Mouse (Mus musculus) lung, adult 2 months (tissue): ENCODE measurements around the gene Gpsm2.

Experiments used
- CTCF ChIP-seq: fragments of 200-500 bp; IDR thresholded peaks from 2 replicates; pipeline ENCODE4 v1.5.1; 2011; ENCODE audit warnings: mild to moderate bottlenecking, low read length, control low read depth; ENCODE audit not compliant: insufficient read depth
- POLR2A ChIP-seq: fragments of 200-500 bp; IDR thresholded peaks from 2 replicates; pipeline ENCODE4 v1.6.1; 2011; ENCODE audit warnings: low read depth, mild to moderate bottlenecking, control low read depth, low read length, borderline replicate concordance; ENCODE audit errors: extremely low read depth

GRCm38 (mm10) chr3:108769547-108769946 lies 47.4 kb upstream of the Gpsm2 start:
- TF ChIP-seq CTCF = no peak
- no peak for TF ChIP-seq POLR2A
